ENCODE assay signal across 23 mouse cellular contexts in the genomic region with DNA sequence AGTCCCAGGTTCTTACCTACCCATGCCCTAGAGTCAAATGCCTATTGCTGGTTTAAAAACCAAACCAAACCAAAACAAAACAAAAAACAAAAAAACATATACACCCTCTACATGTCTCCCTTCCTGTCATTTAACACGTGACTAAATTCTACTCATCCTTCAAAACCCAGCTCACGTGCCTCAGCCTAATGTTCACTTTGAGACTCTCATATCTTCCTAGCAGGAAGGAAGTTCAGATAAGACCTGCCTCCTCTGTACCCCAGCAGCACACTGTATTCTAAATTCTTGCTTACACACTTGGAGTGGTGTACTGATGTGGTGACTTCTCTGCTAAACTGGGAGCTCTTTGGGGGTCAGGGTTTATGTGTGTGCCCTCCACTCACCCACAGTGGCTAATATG. TPM values are rescaled to one million over a fixed set of nuclear protein-coding genes. Genes with fewer than 3 reads are reported as not detected.
DNase-seq lines count a peak whose midpoint lies in the region; ATAC-seq and TF ChIP-seq lines count a peak whose summit lies in the region.
"Had no signal": no experiment of that assay in that cellular context is flagged by ENCODE, and none has a peak within 500 bp of the region (broad histone marks: within the 10 kb centered on the region; RNA-seq: fewer than 3 reads in every experiment).

No protein-coding gene starts in this region.

- H3K36me3 ChIP-seq in testis, adult 2 months (ENCODE audit: control insufficient read depth, insufficient read depth, low read length), result no peaks in the 10 kb centered on the region
- H3K36me3 ChIP-seq: embryonic facial prominence, embryonic 12.5 days; embryonic facial prominence, embryonic 15.5 days; hindbrain, embryonic 12.5 days; hindbrain, embryonic 15.5 days; intestine, embryonic 15.5 days had no signal

- peaks cover 4% of the 10 kb centered on the region for H3K4me1 ChIP-seq in testis, adult 2 months (ENCODE audit: control insufficient read depth, insufficient read depth, low read length)
- H3K4me1 ChIP-seq: embryonic facial prominence, embryonic 15.5 days; forebrain, embryonic 13.5 days; intestine, embryonic 15.5 days had no signal

- H3K27ac ChIP-seq in testis, adult 2 months (ENCODE audit: control insufficient read depth, insufficient read depth, low read depth, low read length), result peak overlapping the region; percentile 12; the same call in 1 of the 2 replicates
- H3K27ac ChIP-seq: embryonic facial prominence, embryonic 12.5 days; embryonic facial prominence, embryonic 15.5 days; forebrain, embryonic 13.5 days; hindbrain, embryonic 12.5 days; hindbrain, embryonic 15.5 days; intestine, embryonic 15.5 days had no signal

- TF ChIP-seq CTCF in testis, adult 2 months (IDR thresholded peaks at IDR 0.05; ENCODE audit: control insufficient read depth, insufficient read depth, insufficient replicate concordance, low read depth, low read length), result no peak

- ATAC-seq in CD4-positive, CD25-positive, alpha-beta regulatory T cell, adult 4 months, result no peak
- peak; percentile 50; the same call in 1 of the 2 replicates for ATAC-seq in common myeloid progenitor, adult 5-6 weeks (replicated peaks; ENCODE audit: low read depth, poor library complexity, severe bottlenecking)
- ATAC-seq: activated CD4-positive, CD25-positive, alpha-beta regulatory T cell, adult 4 months; forebrain, embryonic 13.5 days; forebrain, embryonic 16.5 days; intestine, embryonic 15.5 days had no signal

- H3K4me3 ChIP-seq in testis, adult 2 months (ENCODE audit: control insufficient read depth, low read depth, low read length), result no peak overlapping the region
- H3K4me3 ChIP-seq: embryonic facial prominence, embryonic 12.5 days; embryonic facial prominence, embryonic 15.5 days; forebrain, embryonic 13.5 days; hindbrain, embryonic 12.5 days; hindbrain, embryonic 15.5 days; intestine, embryonic 15.5 days had no signal

- H3K27me3 ChIP-seq in testis, adult 2 months (ENCODE audit: control insufficient read depth, insufficient read depth, low read length), result no peaks in the 10 kb centered on the region
- H3K27me3 ChIP-seq: embryonic facial prominence, embryonic 12.5 days; embryonic facial prominence, embryonic 15.5 days; forebrain, embryonic 13.5 days; hindbrain, embryonic 12.5 days; hindbrain, embryonic 15.5 days; intestine, embryonic 15.5 days had no signal

- no peak for TF ChIP-seq POLR2A in testis, adult 2 months (IDR thresholded peaks at IDR 0.05; ENCODE audit: control insufficient read depth, low read depth, low read length)

- DNase-seq in CD4-positive, CD25-positive, alpha-beta regulatory T cell, adult 2 months (ENCODE audit: low read depth, low spot score), result peak; percentile 7
- no peak for DNase-seq in testis, postnatal 10 days (ENCODE audit: low spot score)
- DNase-seq in heart, adult 18-20 months, result no peak
- DNase-seq in adrenal gland, adult 8-10 months, result no peak
- DNase-seq: adrenal gland, postnatal 10 days; adrenal gland, postnatal 36 days; cerebellum, adult 18-20 months; cerebellum, adult 9-10 months; cerebellum, postnatal 14 days; gastrocnemius, postnatal 10 days; gastrocnemius, postnatal 36 days had no signal

RNA-seq across cellular contexts. Expression of a gene that starts 49.5 kb away (rescaled TPM):
- under 1 TPM in 1 of 2 experiments, not detected in 1; 0.27 TPM for polyA plus RNA-seq in CD4-positive, CD25-positive, alpha-beta regulatory T cell, adult 4 months (2017; shearing (Covaris generic))
- polyA plus RNA-seq in testis, adult 2 months (2012; rRNA removed), result 48.9 and 49.5 TPM in 2 replicates
- 0.64 and 1.7 TPM in 2 replicates for total RNA-seq in common myeloid progenitor, adult 5-6 weeks (2017)
- total RNA-seq in heart, adult 18-20 months (2021), result 1 to 10 TPM; 2.2 to 2.4 TPM
- total RNA-seq in adrenal gland, adult 8-10 months (2022), result 10 to 100 TPM; 10.3 to 25.3 (median 16.5) TPM
- total RNA-seq: granulocyte monocyte progenitor cell, adult 5-6 weeks had no signal
